Mouse (Mus musculus) heart, adult 2 months (tissue): ENCODE results near the gene Slpi. TPM values are rescaled to one million over a fixed set of nuclear protein-coding genes. Genes with fewer than 3 reads are reported as not detected.

ENCODE experiments used
- DNase-seq, 2 experiments: peaks; one replicate each; pipeline ENCODE4 v3.0.0; 2021
- H3K27ac ChIP-seq: fragments of 200-600 bp; 2 replicates; pipeline ENCODE4 v1.8.1; 2022
- H3K27me3 ChIP-seq: fragments of 200-500 bp; 2 replicates; pipeline ENCODE4 v1.6.1; 2012; ENCODE audit warnings: mild to moderate bottlenecking, low read length, inconsistent platforms, mixed read lengths; ENCODE audit not compliant: control insufficient read depth, insufficient read depth
- H3K36me3 ChIP-seq: fragments of 200-500 bp; 2 replicates; pipeline ENCODE4 v1.6.1; 2012; ENCODE audit warnings: low read length, inconsistent platforms; ENCODE audit not compliant: control insufficient read depth, insufficient read depth
- H3K4me1 ChIP-seq: fragments of 200-500 bp; 2 replicates; pipeline ENCODE4 v1.6.1; 2011; ENCODE audit warnings: low read length; ENCODE audit not compliant: control insufficient read depth, insufficient read depth
- H3K4me3 ChIP-seq: fragments of 200-600 bp; 2 replicates; pipeline ENCODE4 v1.8.1; 2022
- H3K79me2 ChIP-seq: fragments of 200-500 bp; replicated peaks from 2 replicates; pipeline ENCODE4 v1.6.1; 2012; ENCODE audit warnings: mild to moderate bottlenecking, inconsistent platforms, low read length, moderate library complexity, mixed read lengths; ENCODE audit not compliant: control insufficient read depth, insufficient read depth
- H3K9ac ChIP-seq: fragments of 200-500 bp; 2 replicates; pipeline ENCODE4 v1.6.1; 2012; ENCODE audit warnings: low read depth, mild to moderate bottlenecking, control low read depth, inconsistent platforms, low read length, mixed read lengths
- CTCF ChIP-seq: fragments of 200-600 bp; IDR thresholded peaks from 2 replicates; pipeline ENCODE4 v1.8.1; 2022; ENCODE audit warnings: antibody characterized with exemption, mild to moderate bottlenecking, moderate library complexity
- EP300 ChIP-seq: fragments of 200-500 bp; IDR thresholded peaks from 2 replicates; pipeline ENCODE4 v1.6.1; 2011; ENCODE audit warnings: low read depth, low read length, control low read depth; ENCODE audit not compliant: insufficient read depth
- POLR2A ChIP-seq: fragments of 200-500 bp; IDR thresholded peaks from 2 replicates; pipeline ENCODE4 v1.6.1; 2011; ENCODE audit warnings: mild to moderate bottlenecking, low read depth, low read length, control low read depth; ENCODE audit not compliant: insufficient read depth
- whole genome bisulfite sequencing: fragments of 180-500 bp; shearing (Covaris S2); methylation state at CpG from one replicate; pipeline ENCODE4 v1.1.7; 2018; 5-methylcytosine and 5-hydroxymethylcytosine counted together
- intact Hi-C: fragments of 180-260 bp; cut with DNase I; formaldehyde crosslinking; loops from one replicate; pipeline ENCODE4 v1.15.1; 2025
- polyA plus RNA-seq: library from polyadenylated mRNA; depleted of rRNA; stranded (reverse); fragments of >200 nt; gene quantifications from 2 replicates; pipeline ENCODE4 v1.2.3, GENCODE M21; 2012
- total RNA-seq, 2 experiments: library from RNA; stranded (reverse); gene quantifications; 2 replicates each; pipeline ENCODE4 v1.2.3; 2021

The Slpi gene
- total and polyA plus RNA-seq, 3 experiments, result 8.3 to 26.4 (median 10.9) TPM

GRCm38 (mm10) chr2:164429881-164430615 lies 41.2 kb upstream of the Slpi start:
- H3K4me1 ChIP-seq, result peaks cover 5% of the 10 kb centered on the region
- H3K36me3 ChIP-seq, result no peaks in the 10 kb centered on the region
- H3K4me3 ChIP-seq, result no peak overlapping the region
- DNase-seq, result no peak
- WGBS, result 76% methylated on average over 15 of the region's 15 CpGs
- H3K9ac ChIP-seq, result no peak overlapping the region
- no peaks in the 10 kb centered on the region for H3K27me3 ChIP-seq
- no peak for TF ChIP-seq POLR2A
- no peak for TF ChIP-seq CTCF
- TF ChIP-seq EP300, result no peak
- intact Hi-C loops, result no loop called here
- H3K27ac ChIP-seq, result no peak overlapping the region
- H3K79me2 ChIP-seq, result no peaks in the 10 kb centered on the region

GRCm38 (mm10) chr2:164428451-164428850 lies 39.6 kb upstream of the Slpi start:
- 57% methylated on average over 5 of the region's 5 CpGs for WGBS

DNA sequence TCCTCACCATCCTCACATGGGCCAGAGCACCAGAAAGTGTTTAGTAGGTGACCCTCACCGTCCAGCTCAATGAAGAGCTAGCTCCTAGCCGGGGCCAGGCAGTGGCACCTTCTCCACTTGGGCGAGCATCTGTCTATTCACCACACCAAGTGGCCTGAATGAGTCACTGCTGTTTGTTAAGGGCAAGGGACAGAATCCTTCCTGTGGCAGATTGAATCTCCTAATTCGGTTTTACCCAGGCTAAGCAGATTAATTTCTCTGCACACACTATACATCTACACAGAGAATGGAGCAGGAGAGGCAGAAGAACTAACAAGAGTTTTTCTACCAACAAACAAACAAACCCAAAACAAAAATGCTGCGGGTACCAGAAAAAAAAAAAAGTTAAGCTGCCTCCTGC lies 38.1 kb upstream of the Slpi start:
- WGBS, result 83% methylated on average over 5 of the region's 5 CpGs
- Histone ChIP-seq H3K4me1 (no peaks in the 10 kb centered on the region), H3K4me3 (no peak overlapping the region), H3K79me2 (no peaks in the 10 kb centered on the region), H3K27me3 (no peaks in the 10 kb centered on the region), H3K27ac (no peak overlapping the region), H3K9ac (no peak overlapping the region), H3K36me3 (no peaks in the 10 kb centered on the region)
- no peak for DNase-seq
- TF ChIP-seq POLR2A (no peak), CTCF (no peak), EP300 (no peak)
- intact Hi-C loops, result no loop called here

More at GRCm38 (mm10) chr2:164428451-164428850, 39.6 kb upstream of the Slpi start:
- no peaks in the 10 kb centered on the region for H3K36me3 ChIP-seq
- H3K27me3 ChIP-seq, result no peaks in the 10 kb centered on the region
- DNase-seq, result no peak
- no peak overlapping the region for H3K27ac ChIP-seq
- no peak overlapping the region for H3K9ac ChIP-seq
- no peaks in the 10 kb centered on the region for H3K79me2 ChIP-seq
- no peak for TF ChIP-seq POLR2A
- no peak for TF ChIP-seq EP300
- no peak for TF ChIP-seq CTCF
- no peak overlapping the region for H3K4me3 ChIP-seq
- peaks cover 5% of the 10 kb centered on the region for H3K4me1 ChIP-seq
- intact Hi-C loops, result no loop called here

DNA sequence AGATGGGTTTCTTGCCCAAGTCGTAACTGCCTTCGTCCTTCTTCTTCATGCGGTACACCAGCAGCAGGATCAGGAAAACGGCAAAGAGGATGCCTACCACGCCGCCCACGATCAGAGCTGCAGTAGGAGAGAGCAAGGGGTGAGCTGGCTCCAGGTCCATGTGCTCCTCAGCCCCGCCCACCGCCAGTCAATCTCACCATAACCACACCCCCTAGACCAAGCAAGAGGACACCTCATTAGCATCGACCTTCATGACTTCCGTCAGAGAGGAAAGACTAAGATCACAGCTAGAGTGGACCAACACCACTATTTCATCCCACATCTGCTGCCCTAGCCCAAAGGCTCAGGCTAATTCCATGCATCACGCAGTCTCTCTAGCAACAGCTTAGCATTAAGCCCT lies 37.2 kb upstream of the Slpi start:
- H3K9ac ChIP-seq, result no peak overlapping the region
- 56% methylated on average over 12 of the region's 12 CpGs for WGBS
- no peak overlapping the region for H3K27ac ChIP-seq
- H3K79me2 ChIP-seq, result no peaks in the 10 kb centered on the region
- H3K36me3 ChIP-seq, result no peaks in the 10 kb centered on the region
- DNase-seq, result no peak
- no peaks in the 10 kb centered on the region for H3K4me1 ChIP-seq
- H3K27me3 ChIP-seq, result no peaks in the 10 kb centered on the region
- intact Hi-C loops, result no loop called here
- no peak overlapping the region for H3K4me3 ChIP-seq
- TF ChIP-seq POLR2A (no peak), EP300 (no peak)

- H3K4me3 ChIP-seq, result no peak overlapping the region
- no peak overlapping the region for H3K9ac ChIP-seq
- TF ChIP-seq EP300 (no peak), CTCF (no peak), POLR2A (no peak)
- 84% methylated on average over 5 of the region's 5 CpGs for WGBS
- H3K36me3 ChIP-seq, result no peaks in the 10 kb centered on the region
- no peak for DNase-seq
- no peaks in the 10 kb centered on the region for H3K79me2 ChIP-seq
- no peaks in the 10 kb centered on the region for H3K27me3 ChIP-seq
- no peaks in the 10 kb centered on the region for H3K4me1 ChIP-seq
- no peak overlapping the region for H3K27ac ChIP-seq
- intact Hi-C loops, result no loop called here
Measured at GRCm38 (mm10) chr2:164425401-164425800, 36.5 kb upstream of the Slpi start.

DNA sequence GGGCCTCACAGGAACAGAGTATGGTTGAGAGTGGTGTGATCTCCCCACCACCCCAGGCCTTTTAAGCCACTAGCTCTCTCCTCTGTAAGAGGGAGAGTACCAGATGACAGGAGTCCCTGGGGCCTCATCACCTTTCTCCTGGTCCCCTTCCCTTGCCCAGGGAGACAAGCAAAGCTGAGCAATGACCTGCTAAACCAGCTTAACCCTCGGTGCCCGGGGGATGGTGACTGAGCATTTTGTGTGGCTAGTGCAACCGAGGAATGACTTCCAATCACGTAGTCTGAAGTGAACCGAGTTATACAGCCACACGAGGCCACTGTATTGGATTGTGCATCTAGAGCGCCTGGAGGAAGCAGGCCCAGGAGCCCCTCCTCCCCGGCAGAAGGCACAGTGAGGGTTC lies 35.5 kb upstream of the Slpi start:
- H3K9ac ChIP-seq, result no peak overlapping the region
- no peaks in the 10 kb centered on the region for H3K27me3 ChIP-seq
- no peak overlapping the region for H3K4me3 ChIP-seq
- H3K4me1 ChIP-seq, result no peaks in the 10 kb centered on the region
- intact Hi-C loops, result no loop called here
- no peak overlapping the region for H3K27ac ChIP-seq
- H3K79me2 ChIP-seq, result no peaks in the 10 kb centered on the region
- no peak for DNase-seq
- H3K36me3 ChIP-seq, result no peaks in the 10 kb centered on the region
- TF ChIP-seq POLR2A, result no peak
- TF ChIP-seq CTCF, result no peak
- no peak for TF ChIP-seq EP300
- WGBS, result 91% methylated on average over 8 of the region's 8 CpGs
